Mouse (Mus musculus): ENCODE results near the gene Ubc. TPM values are rescaled to one million over a fixed set of nuclear protein-coding genes. Genes with fewer than 3 reads are reported as not detected.
"Not testable (repeated sequence)": the region's sequence is repeated elsewhere in the genome, so short reads cannot be mapped to it uniquely, and the experiment has no call there.

Ubc gene
- total RNA-seq, 4 experiments from 2014 or later = 839 to 1,234 (median 1,027) TPM

GRCm38 (mm10) chr5:125404903-125405545 lies 15.0 kb upstream of the Ubc start:
- DNase-seq (ENCODE audit: low spot score) = peak; percentile 64

DNA sequence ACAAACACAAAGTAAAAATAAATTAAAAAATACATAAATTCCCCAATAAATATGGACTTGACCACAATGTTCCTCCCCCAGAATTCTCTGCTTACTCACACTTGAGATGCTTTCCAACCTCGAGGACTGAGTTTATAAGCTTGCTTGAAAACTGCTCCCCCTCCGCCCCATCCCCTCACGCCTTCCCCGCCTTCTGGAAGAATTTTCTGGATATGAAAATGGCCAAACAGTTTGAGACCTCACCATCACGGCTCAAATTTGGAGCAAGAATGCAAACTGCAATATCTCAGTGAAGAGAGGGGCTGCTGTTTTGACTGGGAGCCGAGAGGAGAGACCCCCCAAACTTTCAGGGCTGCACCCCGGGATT lies 14.5 kb upstream of the Ubc start:
- peak; percentile 49 for DNase-seq (ENCODE audit: low spot score)

- DNase-seq (ENCODE audit: low spot score) = peak; percentile 82
These were observed 13.8 kb upstream of the Ubc start for GRCm38 (mm10) chr5:125403481-125404465.

DNA sequence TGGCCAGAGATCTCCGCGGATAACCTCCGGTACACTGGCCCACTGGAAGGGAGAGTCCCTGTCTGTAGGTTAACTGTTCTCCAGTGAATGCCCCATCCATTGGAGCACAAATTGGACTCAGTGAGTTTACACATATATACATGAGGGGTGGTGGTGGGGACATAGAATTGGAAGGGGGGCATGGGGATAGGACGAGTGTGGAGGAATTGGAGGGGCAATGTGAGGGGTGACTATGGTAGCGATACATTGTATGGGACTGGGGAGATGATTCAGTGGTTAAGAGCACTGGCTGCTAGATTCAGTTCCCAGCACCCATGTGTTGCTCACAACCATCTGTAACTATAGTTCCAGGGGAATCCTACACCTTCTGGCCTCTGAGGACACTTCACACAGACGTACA lies 13.0 kb upstream of the Ubc start:
- no peak for DNase-seq (ENCODE audit: low spot score)

GRCm38 (mm10) chr5:125402476-125402875 lies 12.5 kb upstream of the Ubc start:
- no peak for DNase-seq (ENCODE audit: low spot score)

- no peak for DNase-seq (ENCODE audit: low spot score)
These were observed 10.9 kb upstream of the Ubc start for GRCm38 (mm10) chr5:125400903-125401302.

- no peak for DNase-seq (ENCODE audit: low spot score)
These were observed 5.0 kb upstream of the Ubc start for GRCm38 (mm10) chr5:125395008-125395407.

- DNase-seq (ENCODE audit: low spot score) = peak; percentile 82
These were observed 3.9 kb upstream of the Ubc start for GRCm38 (mm10) chr5:125393622-125394603.

DNA sequence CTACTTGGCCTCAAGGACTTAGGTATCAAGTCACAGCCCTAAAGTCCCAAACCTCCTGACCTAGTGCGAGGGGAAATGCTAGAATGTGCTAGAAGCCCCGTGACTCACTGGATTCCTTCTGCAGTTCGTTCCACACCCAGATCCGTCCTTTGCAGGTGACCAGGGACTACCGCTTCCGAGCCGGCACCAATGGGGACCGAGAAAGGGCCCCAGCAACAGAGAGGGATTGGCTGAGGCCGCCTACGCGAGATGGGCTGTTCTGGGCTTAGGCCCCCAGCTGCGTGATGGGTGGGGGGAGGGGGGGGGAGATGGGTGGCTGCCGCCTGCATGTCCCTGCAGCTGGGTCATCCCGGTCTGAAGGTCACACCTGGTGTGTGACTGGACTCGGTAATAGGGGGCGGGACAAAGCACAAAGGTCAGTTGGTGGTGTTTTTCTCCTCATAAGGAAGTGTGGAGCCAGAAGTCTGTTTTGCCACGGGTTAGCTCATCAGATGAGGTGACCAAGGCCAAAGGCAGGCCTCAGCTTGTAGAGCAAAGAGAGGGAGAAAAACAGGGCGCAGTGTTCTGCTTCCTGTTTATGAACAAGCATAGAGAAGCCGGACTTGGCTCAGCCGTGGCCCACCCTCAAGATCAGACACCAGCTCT lies 3.1 kb upstream of the Ubc start:
- DNase-seq (ENCODE audit: low spot score) = peak; percentile 99

DNA sequence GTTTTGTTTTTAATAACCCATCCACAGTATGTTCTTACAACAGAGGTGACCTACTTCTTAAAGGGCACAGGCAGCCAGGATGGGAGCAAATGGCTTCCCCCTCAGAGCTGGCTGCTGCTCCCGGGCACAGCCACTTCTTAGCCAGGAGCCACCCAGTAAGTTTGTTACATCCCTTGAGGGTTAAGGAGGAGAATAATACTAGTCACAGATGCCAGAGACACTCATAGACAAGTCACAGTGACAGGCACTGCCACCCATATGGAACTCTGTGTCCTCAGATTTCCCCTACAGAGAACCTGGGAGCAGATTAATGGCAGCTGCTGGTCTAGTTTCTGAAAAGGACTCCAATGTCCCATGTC lies 2.6 kb upstream of the Ubc start:
- no peak for DNase-seq (ENCODE audit: low spot score)

DNA sequence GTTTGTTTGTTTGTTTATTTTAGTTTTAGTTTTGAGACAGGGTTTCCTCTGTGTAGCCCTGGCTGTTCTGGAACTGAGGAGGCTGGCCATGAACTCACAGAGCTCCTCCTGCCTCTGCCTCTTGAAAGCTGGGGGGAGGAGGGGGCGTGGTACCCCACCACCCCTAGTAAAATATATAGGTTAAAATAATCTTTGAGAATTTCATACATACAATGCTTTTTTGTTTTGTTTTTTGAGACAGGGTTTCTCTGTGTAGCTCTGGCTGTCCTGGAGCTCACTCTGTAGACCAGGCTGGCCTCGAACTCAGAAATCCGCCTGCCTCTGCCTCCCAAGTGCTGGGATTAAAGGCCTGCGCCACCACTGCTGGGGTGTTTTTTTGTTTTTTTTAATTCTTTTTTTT lies 2.2 kb upstream of the Ubc start:
- not testable (repeated sequence) for DNase-seq (ENCODE audit: low spot score)

DNA sequence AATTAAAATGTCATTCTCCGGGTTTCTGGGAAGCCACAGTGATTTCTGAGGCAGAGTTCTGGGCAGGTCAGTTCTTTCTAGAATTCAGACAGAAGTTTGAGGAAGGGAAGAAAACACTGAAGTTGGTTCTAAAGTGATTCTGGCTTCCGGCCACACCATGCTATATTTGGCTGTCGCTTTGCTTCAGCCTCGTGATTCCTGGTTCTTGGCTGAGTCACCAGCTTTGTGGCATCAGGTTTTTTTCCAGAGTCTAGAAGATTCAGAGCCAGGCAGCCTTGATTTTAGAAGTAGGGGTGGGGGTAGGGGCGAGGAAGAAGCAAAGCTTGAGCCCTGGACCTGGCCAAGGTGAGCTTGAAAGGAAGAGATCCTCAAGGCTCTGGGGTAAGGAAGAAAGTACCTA lies 1.6 kb upstream of the Ubc start:
- peak; percentile 87 for DNase-seq (ENCODE audit: low spot score)

DNA sequence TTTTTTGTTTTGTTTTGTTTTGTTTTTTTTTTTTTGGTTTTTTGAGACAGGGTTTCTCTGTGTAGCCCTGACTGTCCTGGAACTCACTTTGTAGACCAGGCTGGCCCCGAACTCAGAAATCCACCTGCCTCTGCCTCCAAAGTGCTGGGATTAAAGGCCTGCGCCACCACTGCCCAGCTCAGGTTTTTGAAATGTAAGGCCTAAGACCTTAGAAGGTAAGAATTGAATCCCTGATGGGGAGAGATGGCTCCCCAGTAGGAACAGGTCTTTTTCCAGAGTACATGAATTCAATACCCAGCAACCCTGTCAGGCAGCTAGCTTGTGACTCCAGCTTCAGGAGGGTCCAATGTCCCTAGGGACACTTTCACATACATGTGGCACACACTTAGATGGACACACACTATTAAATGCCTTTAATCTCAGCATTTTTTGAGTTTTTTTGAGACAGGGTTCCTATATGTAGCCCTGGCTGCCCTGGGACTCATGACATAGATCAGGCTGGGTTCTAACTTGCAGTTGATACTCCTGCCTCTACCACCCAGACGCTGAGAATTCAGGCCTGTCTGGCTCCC lies 990 bp upstream of the Ubc start:
- DNase-seq (ENCODE audit: low spot score) = no peak

DNA sequence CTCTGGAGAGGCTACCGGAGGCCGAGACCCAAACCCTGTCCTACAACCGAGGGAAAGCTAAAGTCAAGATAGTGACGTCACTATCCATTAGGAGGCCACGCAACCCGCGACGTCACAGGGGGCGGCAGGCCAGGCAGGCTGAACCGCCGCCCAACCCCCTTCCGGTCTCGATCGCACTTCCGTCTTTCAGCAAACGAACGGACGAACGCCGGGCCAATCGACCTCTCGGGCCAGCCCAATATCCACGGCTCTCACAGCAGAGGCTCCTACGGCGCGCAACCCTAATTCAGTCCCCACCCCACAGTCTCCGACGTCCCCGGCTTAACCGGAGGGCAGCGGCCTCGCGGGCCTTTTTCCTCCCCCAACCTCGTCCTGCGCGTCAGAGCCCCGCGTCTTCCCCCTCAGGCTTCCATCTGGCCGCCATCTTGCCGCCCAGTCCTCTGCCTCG lies 847 bp downstream of the Ubc start, which contains the start of gene Gm10382:
Gene Gm10382 (plus strand): TSS at position 192 of the 448 bp plus-strand sequence.
- DNase-seq (ENCODE audit: low spot score) = peak; percentile 86

- no peak for DNase-seq (ENCODE audit: low spot score)
These were observed 1.5 kb downstream of the Ubc start for GRCm38 (mm10) chr5:125388358-125389092.

GRCm38 (mm10) chr5:125387295-125387694 lies 2.7 kb downstream of the Ubc start:
- DNase-seq (ENCODE audit: low spot score) = not testable (repeated sequence)

DNA sequence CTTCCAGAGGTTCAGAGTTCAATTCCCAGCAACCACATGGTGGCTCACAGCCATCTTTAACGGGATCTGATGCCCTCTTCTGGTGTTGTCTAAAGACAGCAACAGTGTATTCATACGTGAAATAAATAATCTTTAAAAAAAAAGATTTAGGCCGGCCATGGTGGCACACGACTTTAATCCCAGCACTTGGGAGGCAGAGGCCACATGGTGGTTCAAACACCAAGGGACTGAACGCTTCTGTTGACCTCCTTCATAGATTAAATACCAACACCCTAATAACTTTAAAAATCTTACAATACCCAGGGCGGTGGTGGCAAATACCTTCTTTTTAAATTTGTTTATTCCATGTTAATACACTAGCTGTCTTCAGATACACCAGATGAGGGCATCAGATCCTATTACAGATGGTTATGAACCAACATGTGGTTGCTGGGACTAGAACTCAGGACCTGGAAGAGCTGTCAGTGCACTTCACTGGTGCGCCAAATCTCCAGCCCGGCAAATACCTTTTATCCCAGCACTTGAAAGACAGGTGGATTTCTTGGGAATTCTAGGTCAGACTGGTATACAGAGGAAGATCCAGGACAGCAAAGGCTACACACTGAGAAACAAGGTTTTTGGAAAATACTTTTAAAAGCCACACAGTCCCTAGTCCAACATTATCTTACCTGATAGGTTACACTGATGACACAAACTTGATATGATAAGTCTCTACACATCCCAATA lies 4.6 kb downstream of the Ubc start:
- DNase-seq (ENCODE audit: low spot score) = no peak

- DNase-seq (ENCODE audit: low spot score) = no peak
These were observed 5.3 kb downstream of the Ubc start for GRCm38 (mm10) chr5:125384512-125385214.

Data from heart, adult 8-10 months (tissue).